Mouse (Mus musculus): Measurements from ENCODE around the gene St13. TPM values are rescaled to one million over a fixed set of nuclear protein-coding genes. Genes with fewer than 3 reads are reported as not detected.

St13 gene
- 59.2 and 59.4 TPM in 2 replicates for polyA plus RNA-seq (2015; fragmentation: Nextera tagmentation; extraction: Ambion mirVana)

- WGBS (ENCODE audit: insufficient replicate concordance): 0% methylated on average over 50 of the region's 50 CpGs
- Histone ChIP-seq H3K36me3 (ENCODE audit: control insufficient read depth, insufficient read depth) (no peaks in the 10 kb centered on the region), H3K9me3 (replicated peaks; ENCODE audit: control insufficient read depth, low read length) (no peaks in the 10 kb centered on the region), H3K4me3 (ENCODE audit: low read depth, low read length) (peak within 1 kb of the TSS; percentile 96), H3K4me2 (ENCODE audit: low read depth, low read length) (peak within 1 kb of the TSS; percentile 97), H3K27ac (ENCODE audit: low read length) (peak within 1 kb of the TSS; percentile 95), H3K4me1 (ENCODE audit: control insufficient read depth, low read depth, low read length) (peaks cover 27% of the 10 kb centered on the region), H3K9ac (ENCODE audit: low read depth, low read length) (peak within 1 kb of the TSS; percentile 95), H3K27me3 (ENCODE audit: control insufficient read depth, insufficient read depth, low read depth, low read length) (no peaks in the 10 kb centered on the region)
- peak; percentile 99 for ATAC-seq (ENCODE audit: low read depth)
These were observed at the start of gene St13, which contains the start of gene Xpnpep3 for GRCm38 (mm10) chr15:81399638-81400315. Gene St13 (minus strand): TSS chr15:81400077. Gene Xpnpep3 (plus strand): TSS chr15:81400138.

- H3K36me3 ChIP-seq (ENCODE audit: control insufficient read depth, insufficient read depth): peaks cover 4% of the 10 kb centered on the region; the same call in 1 of the 2 replicates
- WGBS (ENCODE audit: insufficient replicate concordance): 27% methylated on average over 3 of the region's 3 CpGs
- peak; percentile 35; the same call in 1 of the 2 replicates for ATAC-seq (ENCODE audit: low read depth)
These were observed 48.6 kb upstream of the St13 start for GRCm38 (mm10) chr15:81448463-81448862.

DNA sequence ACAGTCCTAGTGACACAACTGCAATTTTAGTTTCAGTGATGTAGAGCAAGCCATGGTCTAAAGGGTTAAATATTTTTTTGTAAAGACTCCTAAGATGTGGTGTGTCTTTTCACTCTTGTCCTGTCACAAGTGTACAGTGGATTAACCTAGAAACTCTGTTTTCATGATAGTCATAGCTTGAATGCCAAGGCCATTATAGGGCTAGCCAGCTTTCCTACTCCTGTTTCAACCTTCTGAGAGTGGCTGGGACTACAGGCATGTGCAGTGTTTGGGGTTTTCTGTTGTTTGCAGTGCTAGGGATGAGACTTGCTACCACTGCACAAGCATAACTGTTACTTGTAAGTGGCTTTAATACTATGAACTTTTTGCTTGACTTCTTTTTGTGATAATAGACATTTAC is 39.4 kb upstream of the St13 start:
- Histone ChIP-seq H3K9me3 (replicated peaks; ENCODE audit: control insufficient read depth, low read length) (no peaks in the 10 kb centered on the region), H3K4me3 (ENCODE audit: low read depth, low read length) (no peak overlapping the region), H3K9ac (ENCODE audit: low read depth, low read length) (no peak overlapping the region), H3K4me2 (ENCODE audit: low read depth, low read length) (no peak overlapping the region), H3K27me3 (ENCODE audit: control insufficient read depth, insufficient read depth, low read depth, low read length) (no peaks in the 10 kb centered on the region), H3K27ac (ENCODE audit: low read length) (no peak overlapping the region), H3K36me3 (ENCODE audit: control insufficient read depth, insufficient read depth) (peaks cover 5% of the 10 kb centered on the region), H3K4me1 (ENCODE audit: control insufficient read depth, low read depth, low read length) (no peaks in the 10 kb centered on the region)
- ATAC-seq (ENCODE audit: low read depth): no peak

More at GRCm38 (mm10) chr15:81448463-81448862, 48.6 kb upstream of the St13 start:
- Histone ChIP-seq H3K4me3 (ENCODE audit: low read depth, low read length) (no peak overlapping the region), H3K4me2 (ENCODE audit: low read depth, low read length) (no peak overlapping the region), H3K27ac (ENCODE audit: low read length) (no peak overlapping the region), H3K9me3 (replicated peaks; ENCODE audit: control insufficient read depth, low read length) (no peaks in the 10 kb centered on the region), H3K27me3 (ENCODE audit: control insufficient read depth, insufficient read depth, low read depth, low read length) (no peaks in the 10 kb centered on the region), H3K4me1 (ENCODE audit: control insufficient read depth, low read depth, low read length) (no peaks in the 10 kb centered on the region), H3K9ac (ENCODE audit: low read depth, low read length) (no peak overlapping the region)

DNA sequence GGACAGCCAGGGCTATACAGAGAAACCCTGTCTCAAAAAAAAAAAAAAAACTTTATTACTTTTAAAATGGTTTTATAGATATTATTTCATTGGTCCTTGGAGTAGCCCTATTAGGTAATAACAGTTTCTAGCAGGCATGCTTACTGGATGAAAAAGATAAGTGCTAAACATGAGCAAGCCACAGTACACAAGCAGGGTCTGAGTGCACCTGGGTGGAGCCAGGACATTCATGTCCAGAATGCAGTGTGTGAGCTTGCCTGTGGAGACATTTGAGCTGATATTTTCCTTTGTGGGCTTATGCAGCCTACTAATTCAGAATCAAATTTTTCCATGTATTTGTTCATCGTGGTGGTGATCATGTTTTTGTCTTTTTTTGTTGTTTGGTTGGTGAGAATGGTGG is 38.5 kb upstream of the St13 start:
- H3K36me3 ChIP-seq (ENCODE audit: control insufficient read depth, insufficient read depth): peaks cover 5% of the 10 kb centered on the region
- H3K9me3 ChIP-seq (replicated peaks; ENCODE audit: control insufficient read depth, low read length): no peaks in the 10 kb centered on the region
- H3K4me3 ChIP-seq (ENCODE audit: low read depth, low read length): no peak overlapping the region
- no peak overlapping the region for H3K27ac ChIP-seq (ENCODE audit: low read length)
- H3K4me2 ChIP-seq (ENCODE audit: low read depth, low read length): no peak overlapping the region
- no peaks in the 10 kb centered on the region for H3K4me1 ChIP-seq (ENCODE audit: control insufficient read depth, low read depth, low read length)
- no peak overlapping the region for H3K9ac ChIP-seq (ENCODE audit: low read depth, low read length)
- no peaks in the 10 kb centered on the region for H3K27me3 ChIP-seq (ENCODE audit: control insufficient read depth, insufficient read depth, low read depth, low read length)
- no peak for ATAC-seq (ENCODE audit: low read depth)
- WGBS (ENCODE audit: insufficient replicate concordance): 88% methylated on average over 1 of the region's 1 CpGs

DNA sequence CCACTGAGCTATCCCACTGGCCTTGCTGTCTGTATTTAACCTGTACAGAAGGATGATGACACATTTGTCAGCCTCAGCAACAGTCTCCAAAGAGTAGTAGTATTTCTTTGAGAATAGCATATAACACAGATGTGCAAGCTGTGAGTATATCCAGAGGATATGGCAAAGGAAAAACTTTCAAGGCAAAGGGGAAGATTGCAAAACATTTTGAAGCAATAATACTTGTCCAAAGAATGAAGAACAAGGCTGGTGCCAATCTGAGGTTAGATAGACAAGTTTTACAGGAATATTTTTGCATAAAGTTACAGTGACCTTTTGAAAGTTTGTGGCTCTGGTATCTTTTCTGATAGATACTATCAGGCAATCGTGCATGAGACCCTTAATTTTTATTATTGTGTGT is 31.3 kb upstream of the St13 start:
- Histone ChIP-seq H3K4me3 (ENCODE audit: low read depth, low read length) (no peak overlapping the region), H3K9me3 (replicated peaks; ENCODE audit: control insufficient read depth, low read length) (no peaks in the 10 kb centered on the region), H3K27ac (ENCODE audit: low read length) (no peak overlapping the region), H3K4me1 (ENCODE audit: control insufficient read depth, low read depth, low read length) (no peaks in the 10 kb centered on the region), H3K4me2 (ENCODE audit: low read depth, low read length) (no peak overlapping the region), H3K9ac (ENCODE audit: low read depth, low read length) (no peak overlapping the region), H3K36me3 (ENCODE audit: control insufficient read depth, insufficient read depth) (peaks cover 7% of the 10 kb centered on the region), H3K27me3 (ENCODE audit: control insufficient read depth, insufficient read depth, low read depth, low read length) (no peaks in the 10 kb centered on the region)
- WGBS (ENCODE audit: insufficient replicate concordance): 81% methylated on average over 1 of the region's 1 CpGs
- no peak for ATAC-seq (ENCODE audit: low read depth)

GRCm38 (mm10) chr15:81427947-81428346 is 28.1 kb upstream of the St13 start:
- H3K9me3 ChIP-seq (replicated peaks; ENCODE audit: control insufficient read depth, low read length): no peaks in the 10 kb centered on the region
- WGBS (ENCODE audit: insufficient replicate concordance): 30% methylated on average over 2 of the region's 2 CpGs
- no peaks in the 10 kb centered on the region for H3K4me1 ChIP-seq (ENCODE audit: control insufficient read depth, low read depth, low read length)
- no peak overlapping the region for H3K27ac ChIP-seq (ENCODE audit: low read length)
- no peak overlapping the region for H3K4me2 ChIP-seq (ENCODE audit: low read depth, low read length)
- no peak overlapping the region for H3K4me3 ChIP-seq (ENCODE audit: low read depth, low read length)
- H3K27me3 ChIP-seq (ENCODE audit: control insufficient read depth, insufficient read depth, low read depth, low read length): no peaks in the 10 kb centered on the region
- H3K9ac ChIP-seq (ENCODE audit: low read depth, low read length): no peak overlapping the region
- ATAC-seq (ENCODE audit: low read depth): no peak
- H3K36me3 ChIP-seq (ENCODE audit: control insufficient read depth, insufficient read depth): peaks cover 7% of the 10 kb centered on the region

GRCm38 (mm10) chr15:81425311-81425710 is 25.4 kb upstream of the St13 start:
- no peak overlapping the region for H3K27ac ChIP-seq (ENCODE audit: low read length)
- ATAC-seq (ENCODE audit: low read depth): no peak
- H3K27me3 ChIP-seq (ENCODE audit: control insufficient read depth, insufficient read depth, low read depth, low read length): no peaks in the 10 kb centered on the region
- H3K4me3 ChIP-seq (ENCODE audit: low read depth, low read length): no peak overlapping the region
- WGBS (ENCODE audit: insufficient replicate concordance): 74% methylated on average over 3 of the region's 3 CpGs
- no peak overlapping the region for H3K4me2 ChIP-seq (ENCODE audit: low read depth, low read length)
- peaks cover 7% of the 10 kb centered on the region for H3K36me3 ChIP-seq (ENCODE audit: control insufficient read depth, insufficient read depth)
- no peaks in the 10 kb centered on the region for H3K9me3 ChIP-seq (replicated peaks; ENCODE audit: control insufficient read depth, low read length)
- H3K9ac ChIP-seq (ENCODE audit: low read depth, low read length): no peak overlapping the region
- peaks cover 6% of the 10 kb centered on the region for H3K4me1 ChIP-seq (ENCODE audit: control insufficient read depth, low read depth, low read length)

DNA sequence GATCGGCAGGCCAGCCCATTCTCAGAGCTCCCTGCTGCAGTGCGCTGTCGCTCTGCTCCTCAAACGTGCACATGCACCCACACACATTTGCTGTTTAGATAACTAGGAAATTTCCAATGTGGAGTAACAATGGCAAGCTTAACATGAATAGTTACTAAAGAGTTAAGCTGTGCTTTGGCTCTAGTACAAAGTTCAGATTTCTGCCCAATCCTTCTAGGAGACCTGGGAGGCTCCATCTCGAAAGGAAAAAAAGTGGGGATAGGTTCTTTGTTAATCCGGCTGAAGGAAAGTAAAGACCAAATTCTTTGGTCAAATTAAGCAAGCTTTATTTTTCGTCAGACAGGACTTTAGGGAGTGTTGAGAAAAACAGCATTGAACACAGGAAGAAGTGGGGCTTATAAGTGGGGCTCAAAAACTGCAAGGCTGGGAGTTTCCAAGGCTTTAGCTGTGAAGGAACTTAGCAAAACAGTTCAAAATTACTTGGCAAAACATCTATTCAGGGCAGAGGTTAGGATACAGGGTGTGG is 22.3 kb upstream of the St13 start:
- Histone ChIP-seq H3K36me3 (ENCODE audit: control insufficient read depth, insufficient read depth) (no peaks in the 10 kb centered on the region), H3K4me2 (ENCODE audit: low read depth, low read length) (peak overlapping the region; percentile 23), H3K27ac (ENCODE audit: low read length) (peak overlapping the region; percentile 35), H3K4me1 (ENCODE audit: control insufficient read depth, low read depth, low read length) (peaks cover 13% of the 10 kb centered on the region), H3K9ac (ENCODE audit: low read depth, low read length) (no peak overlapping the region), H3K4me3 (ENCODE audit: low read depth, low read length) (no peak overlapping the region), H3K27me3 (ENCODE audit: control insufficient read depth, insufficient read depth, low read depth, low read length) (no peaks in the 10 kb centered on the region), H3K9me3 (replicated peaks; ENCODE audit: control insufficient read depth, low read length) (no peaks in the 10 kb centered on the region)
- ATAC-seq (ENCODE audit: low read depth): no peak
- 64% methylated on average over 7 of the region's 7 CpGs for WGBS (ENCODE audit: insufficient replicate concordance)

- Histone ChIP-seq H3K9me3 (replicated peaks; ENCODE audit: control insufficient read depth, low read length) (no peaks in the 10 kb centered on the region), H3K9ac (ENCODE audit: low read depth, low read length) (no peak overlapping the region), H3K4me3 (ENCODE audit: low read depth, low read length) (no peak overlapping the region), H3K4me1 (ENCODE audit: control insufficient read depth, low read depth, low read length) (peaks cover 17% of the 10 kb centered on the region), H3K4me2 (ENCODE audit: low read depth, low read length) (no peak overlapping the region), H3K27me3 (ENCODE audit: control insufficient read depth, insufficient read depth, low read depth, low read length) (no peaks in the 10 kb centered on the region), H3K36me3 (ENCODE audit: control insufficient read depth, insufficient read depth) (no peaks in the 10 kb centered on the region), H3K27ac (ENCODE audit: low read length) (peak overlapping the region; percentile 37; the same call in 1 of the 2 replicates)
- WGBS (ENCODE audit: insufficient replicate concordance): 42% methylated on average over 1 of the region's 1 CpGs
- no peak for ATAC-seq (ENCODE audit: low read depth)
These were observed 21.6 kb upstream of the St13 start for GRCm38 (mm10) chr15:81421454-81421853.
